Mouse (Mus musculus) midbrain, embryonic 10.5 days (tissue): ENCODE data around the gene Grik3. TPM values are rescaled to one million over a fixed set of nuclear protein-coding genes. Genes with fewer than 3 reads are reported as not detected.

ENCODE experiments used
- DNase-seq: peaks from one replicate; pipeline ENCODE4 v3.0.0-alpha.2; 2017; ENCODE audit warnings: low spot score
- H3K27ac ChIP-seq: fragments of 300-500 bp; sonication (generic); replicated peaks from 2 replicates; pipeline ENCODE4 v1.5.1; 2016; ENCODE audit warnings: mild to moderate bottlenecking
- H3K27me3 ChIP-seq: fragments of 300-500 bp; sonication (generic); 2 replicates; pipeline ENCODE4 v1.6.1; 2016; ENCODE audit warnings: low read depth, mild to moderate bottlenecking; ENCODE audit not compliant: poor library complexity, severe bottlenecking
- H3K36me3 ChIP-seq: fragments of 300-500 bp; sonication (generic); 2 replicates; pipeline ENCODE4 v1.6.1; 2016; ENCODE audit warnings: mild to moderate bottlenecking, moderate library complexity
- H3K4me1 ChIP-seq: fragments of 300-500 bp; sonication (generic); 2 replicates; pipeline ENCODE4 v1.6.1; 2016
- H3K4me3 ChIP-seq: fragments of 300-500 bp; sonication (generic); 2 replicates; pipeline ENCODE4 v1.5.1; 2016; ENCODE audit warnings: mild to moderate bottlenecking, moderate library complexity
- H3K9me3 ChIP-seq: fragments of 300-500 bp; sonication (generic); replicated peaks from 2 replicates; pipeline ENCODE4 v1.6.1; 2016; ENCODE audit warnings: mild to moderate bottlenecking
- WGBS: fragments of 180-500 bp; shearing (Covaris S2); methylation state at CpG from one replicate; pipeline ENCODE4 v1.1.7; 2016; 5-methylcytosine and 5-hydroxymethylcytosine counted together
- polyA plus RNA-seq: library from polyadenylated mRNA; unstranded; fragments of >200 nt; fragmentation: Nextera tagmentation; extraction: Ambion mirVana; gene quantifications from 2 replicates; pipeline ENCODE4 v1.2.1, GENCODE M21; 2016

The Grik3 gene
- polyA plus RNA-seq, 1 experiment from 2014 or later: 0.31 TPM

- Histone ChIP-seq H3K27me3 (peaks cover 88% of the 10 kb centered on the region), H3K4me1 (peaks cover 63% of the 10 kb centered on the region), H3K27ac (no peak overlapping the region), H3K4me3 (no peak overlapping the region), H3K36me3 (no peaks in the 10 kb centered on the region), H3K9me3 (no peaks in the 10 kb centered on the region)
- DNase-seq: no peak
- WGBS: 0% methylated on average over 1 of the region's 1 CpGs
Observed at GRCm38 (mm10) chr4:125497001-125497400, 6.5 kb downstream of the Grik3 start.

DNA sequence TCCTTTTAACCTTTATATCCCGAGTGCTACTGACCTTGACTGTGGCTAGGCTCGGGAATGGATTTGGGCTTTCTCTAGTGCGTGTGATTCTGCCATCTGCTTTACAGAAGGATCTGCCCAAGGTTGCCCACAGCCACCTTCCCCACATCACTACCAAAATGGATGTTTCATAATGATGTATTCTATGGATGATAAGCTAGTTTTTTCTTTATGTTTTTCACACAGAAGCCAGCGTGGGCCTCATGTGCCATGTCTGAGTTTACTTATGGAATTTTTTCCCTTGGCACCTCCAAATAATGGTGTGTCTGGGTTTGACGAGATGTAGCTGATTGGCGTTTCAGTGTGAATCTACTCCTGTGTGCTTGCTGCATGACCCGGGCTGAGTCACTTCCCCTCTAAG, 7.0 kb downstream of the Grik3 start:
- Histone ChIP-seq H3K27ac (no peak overlapping the region), H3K4me3 (no peak overlapping the region), H3K9me3 (no peaks in the 10 kb centered on the region), H3K36me3 (no peaks in the 10 kb centered on the region), H3K27me3 (peaks cover 83% of the 10 kb centered on the region), H3K4me1 (peaks cover 58% of the 10 kb centered on the region)
- no peak for DNase-seq
- WGBS: 36% methylated on average over 7 of the region's 7 CpGs

- H3K27ac ChIP-seq: no peak overlapping the region
- WGBS: 8% methylated on average over 6 of the region's 6 CpGs
- H3K36me3 ChIP-seq: no peaks in the 10 kb centered on the region
- no peak overlapping the region for H3K4me3 ChIP-seq
- peaks cover 46% of the 10 kb centered on the region for H3K4me1 ChIP-seq
- DNase-seq: no peak
- H3K9me3 ChIP-seq: no peaks in the 10 kb centered on the region
- peaks cover 69% of the 10 kb centered on the region for H3K27me3 ChIP-seq
Observed at GRCm38 (mm10) chr4:125498866-125499265, 8.4 kb downstream of the Grik3 start.

- no peaks in the 10 kb centered on the region for H3K36me3 ChIP-seq
- no peak overlapping the region for H3K4me3 ChIP-seq
- 57% methylated on average over 8 of the region's 8 CpGs for WGBS
- H3K9me3 ChIP-seq: no peaks in the 10 kb centered on the region
- H3K27me3 ChIP-seq: peaks cover 29% of the 10 kb centered on the region
- no peak overlapping the region for H3K27ac ChIP-seq
- peak; percentile 65 for DNase-seq
- peaks cover 26% of the 10 kb centered on the region for H3K4me1 ChIP-seq
Observed at GRCm38 (mm10) chr4:125502861-125503260, 12.4 kb downstream of the Grik3 start.

- no peaks in the 10 kb centered on the region for H3K9me3 ChIP-seq
- no peaks in the 10 kb centered on the region for H3K36me3 ChIP-seq
- H3K4me1 ChIP-seq: peaks cover 12% of the 10 kb centered on the region
- no peak overlapping the region for H3K4me3 ChIP-seq
- no peak overlapping the region for H3K27ac ChIP-seq
- WGBS: 69% methylated on average over 6 of the region's 6 CpGs
- peaks cover 4% of the 10 kb centered on the region; the same call in 1 of the 2 replicates for H3K27me3 ChIP-seq
- no peak for DNase-seq
Observed at GRCm38 (mm10) chr4:125512434-125512833, 21.9 kb downstream of the Grik3 start.

DNA sequence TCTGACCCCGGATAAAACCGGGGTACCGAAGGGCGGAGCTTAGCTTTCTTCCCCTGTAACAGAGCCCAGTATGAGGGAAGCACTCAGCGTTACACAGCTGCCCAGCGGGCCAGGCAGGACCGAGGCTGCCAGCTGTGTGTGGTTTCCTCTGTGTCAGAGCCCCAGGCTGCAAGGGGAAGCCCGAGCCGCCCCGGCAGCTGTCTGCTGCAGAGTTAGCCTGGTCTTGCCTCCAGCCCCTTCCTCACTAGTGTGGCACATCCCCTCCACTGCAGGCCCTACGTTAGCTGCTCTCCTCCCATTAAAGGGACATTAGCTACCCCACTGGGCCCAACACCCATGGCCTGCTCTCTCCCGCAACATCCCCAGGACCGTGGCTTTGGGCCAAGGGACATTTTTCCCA, 25.1 kb downstream of the Grik3 start:
- Histone ChIP-seq H3K9me3 (no peaks in the 10 kb centered on the region), H3K4me3 (no peak overlapping the region), H3K27ac (no peak overlapping the region), H3K4me1 (peaks cover 12% of the 10 kb centered on the region), H3K27me3 (0 out of 2 replicates have a peak, but pooled peaks cover 4% of the 10 kb centered on the region), H3K36me3 (no peaks in the 10 kb centered on the region)
- DNase-seq: no peak
- 59% methylated on average over 13 of the region's 13 CpGs for WGBS

GRCm38 (mm10) chr4:125516612-125517011, 26.1 kb downstream of the Grik3 start:
- DNase-seq: no peak
- Histone ChIP-seq H3K27ac (no peak overlapping the region), H3K4me3 (no peak overlapping the region), H3K36me3 (no peaks in the 10 kb centered on the region), H3K27me3 (0 out of 2 replicates have a peak, but pooled peaks cover 4% of the 10 kb centered on the region), H3K4me1 (peaks cover 10% of the 10 kb centered on the region), H3K9me3 (no peaks in the 10 kb centered on the region)
- WGBS: 59% methylated on average over 6 of the region's 6 CpGs

DNA sequence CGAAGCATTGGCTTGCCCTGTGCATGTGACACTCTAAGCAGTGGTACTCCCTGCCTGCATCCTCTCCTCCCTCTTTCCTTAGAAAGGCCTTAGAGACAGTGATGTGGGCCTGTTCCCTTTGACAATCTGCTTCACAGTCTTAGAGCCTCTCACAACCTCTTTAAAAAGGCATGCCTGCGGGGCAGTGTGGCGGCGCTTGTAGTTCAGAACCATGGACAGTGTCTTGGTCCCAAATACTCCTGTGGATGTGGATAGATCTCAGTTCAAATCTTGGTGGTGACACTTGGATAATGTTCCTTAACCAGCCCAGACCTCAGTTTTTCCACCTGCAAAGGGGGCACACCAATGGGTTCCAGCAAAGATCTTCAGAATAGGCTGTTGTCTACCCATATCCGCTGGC, 28.4 kb downstream of the Grik3 start:
- H3K9me3 ChIP-seq: no peaks in the 10 kb centered on the region
- H3K4me3 ChIP-seq: no peak overlapping the region
- peaks cover 4% of the 10 kb centered on the region; the same call in 1 of the 2 replicates for H3K4me1 ChIP-seq
- WGBS: 87% methylated on average over 5 of the region's 5 CpGs
- no peak for DNase-seq
- no peaks in the 10 kb centered on the region for H3K27me3 ChIP-seq
- no peaks in the 10 kb centered on the region for H3K36me3 ChIP-seq
- no peak overlapping the region for H3K27ac ChIP-seq

GRCm38 (mm10) chr4:125522931-125523330, 32.4 kb downstream of the Grik3 start:
- Histone ChIP-seq H3K4me1 (no peaks in the 10 kb centered on the region; the same call in 1 of the 2 replicates), H3K27ac (no peak overlapping the region), H3K9me3 (no peaks in the 10 kb centered on the region), H3K27me3 (no peaks in the 10 kb centered on the region), H3K4me3 (no peak overlapping the region), H3K36me3 (no peaks in the 10 kb centered on the region)
- DNase-seq: no peak
- WGBS: 67% methylated on average over 7 of the region's 7 CpGs

DNA sequence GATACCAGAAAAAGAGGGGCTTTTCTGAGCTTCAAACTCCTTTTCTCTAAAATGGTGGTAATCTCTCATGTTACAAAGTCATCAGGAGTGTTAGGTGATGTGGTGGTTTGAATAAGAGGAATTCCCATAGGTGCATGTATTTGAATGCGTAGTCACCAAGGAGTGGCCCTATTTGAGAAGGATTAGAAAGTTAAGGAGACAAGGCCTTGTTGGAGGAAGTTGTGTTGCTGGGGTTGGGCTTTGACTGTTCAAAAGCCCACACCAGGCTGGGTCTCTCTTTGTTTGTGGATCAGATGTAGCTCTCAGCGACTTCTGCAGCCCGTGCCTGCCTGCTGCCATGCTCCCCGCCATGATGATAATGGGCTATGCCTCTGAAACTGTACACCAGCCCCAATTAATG, 34.8 kb downstream of the Grik3 start:
- Histone ChIP-seq H3K27me3 (no peaks in the 10 kb centered on the region), H3K4me1 (no peaks in the 10 kb centered on the region; the same call in 1 of the 2 replicates), H3K36me3 (no peaks in the 10 kb centered on the region), H3K27ac (no peak overlapping the region), H3K9me3 (no peaks in the 10 kb centered on the region), H3K4me3 (no peak overlapping the region)
- 82% methylated on average over 4 of the region's 4 CpGs for WGBS
- DNase-seq: no peak

GRCm38 (mm10) chr4:125526425-125526824, 35.9 kb downstream of the Grik3 start:
- no peaks in the 10 kb centered on the region for H3K36me3 ChIP-seq
- no peak overlapping the region for H3K27ac ChIP-seq
- DNase-seq: no peak
- 79% methylated on average over 5 of the region's 5 CpGs for WGBS
- no peak overlapping the region for H3K4me3 ChIP-seq
- peaks cover 3% of the 10 kb centered on the region; the same call in 1 of the 2 replicates for H3K27me3 ChIP-seq
- no peaks in the 10 kb centered on the region for H3K9me3 ChIP-seq
- H3K4me1 ChIP-seq: no peaks in the 10 kb centered on the region; the same call in 1 of the 2 replicates

DNA sequence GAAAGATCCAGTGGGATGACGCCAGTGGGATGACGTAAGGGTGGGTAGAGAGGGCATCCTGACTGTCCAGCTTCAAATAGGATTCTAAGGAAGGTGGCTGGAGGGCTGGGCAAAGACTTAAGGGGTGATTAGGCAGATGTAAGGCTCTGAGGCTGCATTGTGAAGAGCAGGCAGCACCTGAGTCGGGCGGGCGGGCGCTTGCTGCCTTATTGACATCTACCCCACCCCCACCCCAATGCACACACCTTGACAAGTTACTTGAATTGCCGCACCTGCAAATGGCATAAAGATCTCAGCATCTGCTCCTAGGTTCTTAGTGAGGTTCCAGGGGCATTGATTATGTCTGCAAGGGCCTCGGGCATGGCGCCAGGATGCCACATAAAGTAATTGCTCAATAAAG, 43.5 kb downstream of the Grik3 start:
- DNase-seq: no peak
- WGBS: 40% methylated on average over 9 of the region's 9 CpGs
- H3K4me1 ChIP-seq: peaks cover 43% of the 10 kb centered on the region
- H3K9me3 ChIP-seq: no peaks in the 10 kb centered on the region
- H3K36me3 ChIP-seq: no peaks in the 10 kb centered on the region
- H3K27me3 ChIP-seq: peaks cover 70% of the 10 kb centered on the region
- H3K27ac ChIP-seq: peak overlapping the region; percentile 59
- no peak overlapping the region for H3K4me3 ChIP-seq

DNA sequence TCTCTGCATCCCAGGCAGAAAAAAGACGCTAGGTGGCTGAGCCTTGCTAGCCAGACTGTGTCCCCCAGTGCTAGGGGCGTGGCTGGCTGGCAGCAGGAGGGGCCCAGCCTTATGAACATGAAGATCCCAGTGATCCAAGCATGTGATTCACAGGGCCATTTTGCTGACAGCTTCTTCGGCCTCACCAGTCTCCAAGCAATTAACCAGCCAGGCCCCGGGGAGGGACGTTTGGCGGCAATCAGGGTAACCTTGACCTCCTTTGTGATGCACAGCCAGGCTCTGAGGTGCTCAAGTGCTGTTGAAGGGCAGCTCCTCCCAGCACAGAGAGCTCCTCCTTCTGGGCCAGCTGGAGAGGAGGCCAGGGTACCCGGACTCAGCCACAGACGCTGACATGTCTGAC, 43.9 kb downstream of the Grik3 start:
- H3K4me3 ChIP-seq: no peak overlapping the region
- DNase-seq: peak; percentile 38
- H3K27me3 ChIP-seq: peaks cover 75% of the 10 kb centered on the region
- no peaks in the 10 kb centered on the region for H3K9me3 ChIP-seq
- WGBS: 4% methylated on average over 8 of the region's 8 CpGs
- peak overlapping the region; percentile 59; the same call in 1 of the 2 replicates for H3K27ac ChIP-seq
- H3K4me1 ChIP-seq: peaks cover 45% of the 10 kb centered on the region
- H3K36me3 ChIP-seq: no peaks in the 10 kb centered on the region

- Histone ChIP-seq H3K27me3 (peaks cover 77% of the 10 kb centered on the region), H3K4me1 (peaks cover 46% of the 10 kb centered on the region), H3K36me3 (no peaks in the 10 kb centered on the region), H3K27ac (peak overlapping the region; percentile 59), H3K9me3 (no peaks in the 10 kb centered on the region), H3K4me3 (0 out of 2 replicates have a peak overlapping the region, but pooled peaks have one; percentile 9)
- WGBS: 10% methylated on average over 11 of the region's 11 CpGs
- DNase-seq: peak; percentile 28
Observed at GRCm38 (mm10) chr4:125534991-125535401, 44.5 kb downstream of the Grik3 start.
